Mouse (Mus musculus): Measurements from ENCODE around the gene Dtl.

DNA sequence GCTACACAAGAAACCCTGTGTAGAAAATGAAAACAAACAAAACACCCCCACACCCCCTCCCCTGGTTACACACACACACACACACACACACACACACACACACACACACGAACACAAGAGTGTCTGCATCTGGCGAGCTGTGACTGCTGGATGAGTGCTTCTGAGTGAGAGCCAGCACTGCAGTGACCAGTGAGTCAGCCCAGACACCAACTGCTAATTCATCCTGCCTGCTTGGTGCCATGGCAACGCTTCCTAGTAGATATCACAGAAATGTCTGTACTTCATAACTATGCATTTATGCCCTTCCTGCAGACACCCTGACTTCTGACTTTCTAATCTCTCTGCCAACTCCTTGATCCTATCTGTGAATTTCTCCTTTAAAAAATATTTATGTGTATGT is 48.3 kb downstream of the Dtl start:
- no peak for TF ChIP-seq CTCF (IDR thresholded peaks at IDR 0.05; ENCODE audit: borderline replicate concordance, extremely low read depth, insufficient read depth, insufficient read length)
- no peak for TF ChIP-seq POLR2A (IDR thresholded peaks at IDR 0.05; ENCODE audit: borderline replicate concordance, extremely low read depth, insufficient read depth, insufficient read length, poor library complexity, severe bottlenecking)

Data from brain, embryonic 14.5 days (tissue).